Mouse (Mus musculus) cortical plate, adult 2 months (tissue): ENCODE results near the gene Slc20a1.

ENCODE experiments used
- CTCF ChIP-seq: fragments of 200-500 bp; IDR thresholded peaks from 2 replicates; pipeline ENCODE4 v1.5.1; 2011; ENCODE audit warnings: mild to moderate bottlenecking, control low read depth, low read length; ENCODE audit not compliant: insufficient read depth; ENCODE audit errors: extremely low read depth
- POLR2A ChIP-seq: fragments of 200-500 bp; IDR thresholded peaks from 2 replicates; pipeline ENCODE4 v1.6.1; 2011; ENCODE audit warnings: mild to moderate bottlenecking, low read length, control low read depth; ENCODE audit not compliant: insufficient read depth; ENCODE audit errors: extremely low read depth

- TF ChIP-seq CTCF = no peak
- TF ChIP-seq POLR2A = no peak
These were observed 12.7 kb downstream of the Slc20a1 start for GRCm38 (mm10) chr2:129211255-129211654.
